20 mouse cellular contexts compared by ENCODE assay signal in genomic region chr2:102541404-102542125, GRCm38 (mm10). TPM values are rescaled to one million over a fixed set of nuclear protein-coding genes. Genes with fewer than 3 reads are reported as not detected.
A peak's percentile ranks its signal among the peaks of the same experiment; 100 is the strongest.
DNase-seq lines count a peak whose midpoint lies in the region; ATAC-seq and TF ChIP-seq lines count a peak whose summit lies in the region.
"Had no signal": no experiment of that assay in that cellular context is flagged by ENCODE, and none has a peak within 500 bp of the region (broad histone marks: within the 10 kb centered on the region; RNA-seq: fewer than 3 reads in every experiment).

No protein-coding gene starts in this region.

- DNase-seq in forebrain, postnatal 0 days = peak; percentile 35
- no peak for DNase-seq in limb, embryonic 10.5 days (ENCODE audit: low spot score)
- peak; percentile 19 for DNase-seq in 3T3-L1 (ENCODE audit: low read depth, low spot score)
- DNase-seq in adrenal gland, postnatal 25 days = peak; percentile 12
- DNase-seq in thymus, postnatal 4 days = no peak
- DNase-seq: heart, adult 18-20 months; kidney, adult 11 months; kidney, postnatal 36 days; right cerebral cortex, postnatal 4 days; thymus, postnatal 14 days had no signal

- WGBS in forebrain, postnatal 0 days = 31% methylated on average over 4 of the region's 4 CpGs
- 28% methylated on average over 4 of the region's 4 CpGs for WGBS in forebrain, embryonic 12.5 days
- 29% methylated on average over 4 of the region's 4 CpGs for WGBS in limb, embryonic 13.5 days
- 41% methylated on average over 4 of the region's 4 CpGs for WGBS in limb, embryonic 10.5 days
- 27% methylated on average over 4 of the region's 4 CpGs for whole genome bisulfite sequencing in midbrain, embryonic 16.5 days

- no peak for TF ChIP-seq CTCF in forebrain, postnatal 0 days (IDR thresholded peaks at IDR 0.05; ENCODE audit: low read depth)

- peak; percentile 56 for ATAC-seq in forebrain, postnatal 0 days
- ATAC-seq in forebrain, embryonic 12.5 days (ENCODE audit: low FRiP score) = no peak
- no peak for ATAC-seq in limb, embryonic 13.5 days (ENCODE audit: low FRiP score, low read depth)
- no peak for ATAC-seq in midbrain, embryonic 16.5 days
- ATAC-seq: CD4-positive, CD25-positive, alpha-beta regulatory T cell, adult 4 months; forebrain, embryonic 15.5 days had no signal

- no peak overlapping the region for H3K4me2 ChIP-seq in forebrain, postnatal 0 days (ENCODE audit: low read depth)
- H3K4me2 ChIP-seq in forebrain, embryonic 12.5 days = no peak overlapping the region
- no peak overlapping the region for H3K4me2 ChIP-seq in limb, embryonic 13.5 days (replicated peaks)
- no peak overlapping the region for H3K4me2 ChIP-seq in midbrain, embryonic 16.5 days (ENCODE audit: low read length)
- H3K4me2 ChIP-seq: embryonic facial prominence, embryonic 15.5 days; forebrain, embryonic 15.5 days; hindbrain, embryonic 14.5 days had no signal

- H3K4me1 ChIP-seq in forebrain, postnatal 0 days (ENCODE audit: insufficient read depth) = peaks cover 4% of the 10 kb centered on the region; the same call in 1 of the 2 replicates
- peaks cover 11% of the 10 kb centered on the region; the same call in 1 of the 2 replicates for H3K4me1 ChIP-seq in forebrain, embryonic 12.5 days
- peaks cover 76% of the 10 kb centered on the region for H3K4me1 ChIP-seq in limb, embryonic 13.5 days
- H3K4me1 ChIP-seq in limb, embryonic 10.5 days = peaks cover 33% of the 10 kb centered on the region
- H3K4me1 ChIP-seq in midbrain, embryonic 16.5 days (ENCODE audit: control insufficient read depth, insufficient read depth, low read length) = no peaks in the 10 kb centered on the region
- H3K4me1 ChIP-seq: midbrain, embryonic 10.5 days had no signal

- H3K36me3 ChIP-seq in forebrain, postnatal 0 days (ENCODE audit: insufficient read depth) = no peaks in the 10 kb centered on the region
- H3K36me3 ChIP-seq in forebrain, embryonic 12.5 days (replicated peaks) = no peaks in the 10 kb centered on the region
- no peaks in the 10 kb centered on the region for H3K36me3 ChIP-seq in limb, embryonic 13.5 days
- H3K36me3 ChIP-seq in limb, embryonic 10.5 days = no peaks in the 10 kb centered on the region
- H3K36me3 ChIP-seq in midbrain, embryonic 16.5 days (ENCODE audit: control insufficient read depth, insufficient read depth, low read length) = no peaks in the 10 kb centered on the region
- H3K36me3 ChIP-seq: embryonic facial prominence, embryonic 15.5 days; forebrain, embryonic 15.5 days; midbrain, embryonic 10.5 days had no signal

- H3K27me3 ChIP-seq in forebrain, postnatal 0 days (ENCODE audit: insufficient read depth, low read length) = no peaks in the 10 kb centered on the region
- H3K27me3 ChIP-seq in forebrain, embryonic 12.5 days = peaks cover 6% of the 10 kb centered on the region; the same call in 1 of the 2 replicates
- H3K27me3 ChIP-seq in limb, embryonic 13.5 days = peaks cover 9% of the 10 kb centered on the region
- peaks cover 10% of the 10 kb centered on the region; the same call in 1 of the 2 replicates for H3K27me3 ChIP-seq in limb, embryonic 10.5 days (ENCODE audit: low read depth, poor library complexity, severe bottlenecking)
- no peaks in the 10 kb centered on the region for H3K27me3 ChIP-seq in midbrain, embryonic 16.5 days (ENCODE audit: control insufficient read depth, insufficient read depth, low read depth, low read length)
- H3K27me3 ChIP-seq: embryonic facial prominence, embryonic 15.5 days; forebrain, embryonic 15.5 days had no signal

- no peak overlapping the region for H3K9ac ChIP-seq in forebrain, postnatal 0 days
- H3K9ac ChIP-seq in forebrain, embryonic 12.5 days = no peak overlapping the region
- no peak overlapping the region for H3K9ac ChIP-seq in limb, embryonic 13.5 days
- no peak overlapping the region for H3K9ac ChIP-seq in midbrain, embryonic 16.5 days (ENCODE audit: low read depth, low read length)
- H3K9ac ChIP-seq: embryonic facial prominence, embryonic 15.5 days; forebrain, embryonic 15.5 days; hindbrain, embryonic 14.5 days; liver, embryonic 14.5 days had no signal

- H3K9me3 ChIP-seq in forebrain, postnatal 0 days (ENCODE audit: low read length) = no peaks in the 10 kb centered on the region
- H3K9me3 ChIP-seq in forebrain, embryonic 12.5 days = no peaks in the 10 kb centered on the region
- H3K9me3 ChIP-seq in limb, embryonic 13.5 days = no peaks in the 10 kb centered on the region
- H3K9me3 ChIP-seq in limb, embryonic 10.5 days (replicated peaks) = no peaks in the 10 kb centered on the region
- no peaks in the 10 kb centered on the region for H3K9me3 ChIP-seq in midbrain, embryonic 16.5 days (replicated peaks; ENCODE audit: control insufficient read depth, low read length, poor library complexity, severe bottlenecking)
- H3K9me3 ChIP-seq: embryonic facial prominence, embryonic 15.5 days; forebrain, embryonic 15.5 days; midbrain, embryonic 10.5 days had no signal

- no peak overlapping the region for H3K4me3 ChIP-seq in forebrain, postnatal 0 days (ENCODE audit: low read depth, low read length)
- H3K4me3 ChIP-seq in forebrain, embryonic 12.5 days (replicated peaks) = no peak overlapping the region
- H3K4me3 ChIP-seq in limb, embryonic 13.5 days = no peak overlapping the region
- H3K4me3 ChIP-seq in limb, embryonic 10.5 days = no peak overlapping the region
- no peak overlapping the region for H3K4me3 ChIP-seq in midbrain, embryonic 16.5 days (ENCODE audit: low read depth, low read length)
- H3K4me3 ChIP-seq: embryonic facial prominence, embryonic 15.5 days; forebrain, embryonic 15.5 days; midbrain, embryonic 10.5 days had no signal

- H3K27ac ChIP-seq in forebrain, postnatal 0 days (ENCODE audit: low read depth, low read length) = no peak overlapping the region
- H3K27ac ChIP-seq in forebrain, embryonic 12.5 days = no peak overlapping the region
- H3K27ac ChIP-seq in limb, embryonic 13.5 days = peak overlapping the region; percentile 34; the same call in 1 of the 2 replicates
- no peak overlapping the region for H3K27ac ChIP-seq in limb, embryonic 10.5 days
- no peak overlapping the region for H3K27ac ChIP-seq in midbrain, embryonic 16.5 days (ENCODE audit: low read length)
- H3K27ac ChIP-seq: embryonic facial prominence, embryonic 15.5 days; forebrain, embryonic 15.5 days; hindbrain, embryonic 14.5 days; liver, embryonic 14.5 days; midbrain, embryonic 10.5 days had no signal

RNA-seq across cellular contexts. Expression of gene Pamr1, which starts 8.2 kb away (rescaled TPM):
- 4.2 and 6.5 TPM in 2 replicates for total RNA-seq in forebrain, postnatal 0 days (2014; rRNA removed)
- 4.3 and 4.4 TPM in 2 replicates for polyA plus RNA-seq in forebrain, postnatal 0 days (2015; fragmentation: Nextera tagmentation; extraction: Ambion mirVana)
- 0.96 and 2.1 TPM in 2 replicates for polyA plus RNA-seq in forebrain, embryonic 12.5 days (2016; fragmentation: Nextera tagmentation; extraction: Ambion mirVana)
- polyA plus RNA-seq in limb, embryonic 13.5 days (2015; fragmentation: Nextera tagmentation; extraction: Ambion mirVana) = 57.5 and 58.4 TPM in 2 replicates
- 0.31 and 1.7 TPM in 2 replicates for polyA plus RNA-seq in limb, embryonic 10.5 days (2016; fragmentation: Nextera tagmentation; extraction: Ambion mirVana)
- total RNA-seq in adrenal gland, postnatal 25 days (2021) = 0.86 and 1.4 TPM in 2 replicates
- polyA plus RNA-seq in midbrain, embryonic 16.5 days (2015; fragmentation: Nextera tagmentation; extraction: Ambion mirVana) = 8.4 and 9.8 TPM in 2 replicates
- total RNA-seq: common myeloid progenitor, adult 5-6 weeks had no signal
- polyA plus RNA-seq: CD4-positive, CD25-positive, alpha-beta regulatory T cell, adult 4 months had no signal

Comparison
In these comparisons a context has a peak if more than half of its experiments do, and no peak if none do; other contexts are left out.
1. DNase-seq: peak in forebrain, postnatal 0 days (single experiment), 3T3-L1 (single experiment) and adrenal gland, postnatal 25 days (single experiment); none in limb, embryonic 10.5 days (single experiment) and thymus, postnatal 4 days (single experiment).